Mouse (Mus musculus) ES-E14 (cell line): ENCODE data around the gene Map3k1. TPM values are rescaled to one million over a fixed set of nuclear protein-coding genes. Genes with fewer than 3 reads are reported as not detected.

Experiments
- DNase-seq: peaks from one replicate; pipeline ENCODE4 v3.0.0-alpha.2; 2013; ENCODE audit warnings: low read depth, low spot score
- H3K27ac ChIP-seq: 2 replicates; pipeline ENCODE4 v1.5.1; 2012; ENCODE audit warnings: low read depth, mild to moderate bottlenecking, low read length, moderate library complexity, mixed read lengths; ENCODE audit not compliant: poor library complexity, insufficient read depth, severe bottlenecking
- H3K36me3 ChIP-seq: 2 replicates; pipeline ENCODE4 v1.6.1; 2012; ENCODE audit warnings: mild to moderate bottlenecking, low read length, moderate library complexity, mixed read lengths; ENCODE audit not compliant: control insufficient read depth, poor library complexity, insufficient read depth, severe bottlenecking
- H3K4me1 ChIP-seq, 2 experiments: fragments of 150-350 bp in 1 of 2; sonication (generic) in 1 of 2; 2 replicates each; pipeline ENCODE4 v1.6.1; 2012; ENCODE audit warnings: low read length in 2 of 2, mild to moderate bottlenecking in 1 of 2, mixed read lengths in 1 of 2; ENCODE audit not compliant: control insufficient read depth in 2 of 2, insufficient read depth in 2 of 2, poor library complexity in 1 of 2
- H3K4me3 ChIP-seq, 2 experiments: fragments of 150-350 bp in 1 of 2; sonication (generic) in 1 of 2; 2 replicates each; pipeline ENCODE4 v1.5.1; 2012; ENCODE audit warnings: low read length in 2 of 2, low read depth in 1 of 2, mild to moderate bottlenecking in 1 of 2, mixed read lengths in 1 of 2; ENCODE audit not compliant: insufficient read depth in 1 of 2, poor library complexity in 1 of 2, severe bottlenecking in 1 of 2
- H3K9ac ChIP-seq: 2 replicates; pipeline ENCODE4 v1.6.1; 2012; ENCODE audit warnings: low read depth, mild to moderate bottlenecking, low read length, mixed read lengths; ENCODE audit not compliant: poor library complexity, insufficient read depth, severe bottlenecking
- H3K9me3 ChIP-seq: fragments of 150-350 bp; sonication (generic); 2 replicates; pipeline ENCODE4 v1.6.1; 2012; ENCODE audit warnings: low read depth, mild to moderate bottlenecking, low read length; ENCODE audit not compliant: control insufficient read depth, insufficient read depth
- CHD2 ChIP-seq: IDR thresholded peaks from 2 replicates; pipeline ENCODE4 v1.6.1; 2014; ENCODE audit warnings: mild to moderate bottlenecking, low read depth, low read length, inconsistent platforms
- HCFC1 ChIP-seq: IDR thresholded peaks from 2 replicates; pipeline ENCODE4 v1.6.1; 2012; ENCODE audit warnings: low read length, inconsistent platforms, borderline replicate concordance; ENCODE audit not compliant: insufficient read depth
- MAFK ChIP-seq: IDR thresholded peaks from 2 replicates; pipeline ENCODE4 v1.6.1; 2014; ENCODE audit warnings: mild to moderate bottlenecking, low read depth, low read length, inconsistent platforms; ENCODE audit not compliant: insufficient read depth
- ZC3H11A ChIP-seq: IDR thresholded peaks from 2 replicates; pipeline ENCODE4 v1.6.1; 2012; ENCODE audit warnings: low read depth, mild to moderate bottlenecking, inconsistent platforms, low read length, borderline replicate concordance
- ZNF384 ChIP-seq: IDR thresholded peaks from 2 replicates; pipeline ENCODE4 v1.6.1; 2012; ENCODE audit warnings: low read depth, low read length, inconsistent platforms
- in situ Hi-C, 2 experiments: fragments of 600-800 bp; cut with MboI; formaldehyde crosslinking; loops; one replicate each; pipeline ENCODE4 v1.15.1; 2025; ENCODE audit warnings: low sequenced_read_pairs in 2 of 2, inconsistent platforms in 1 of 2; ENCODE audit not compliant: unreplicated experiment in 2 of 2
- total RNA-seq: library from RNA; depleted of rRNA; stranded (reverse); fragments of 300-350 nt; gene quantifications from 2 replicates; pipeline ENCODE4 v1.2.3, GENCODE M21; 2012

Gene Map3k1
- total RNA-seq, 1 experiment = 17.1 TPM

DNA sequence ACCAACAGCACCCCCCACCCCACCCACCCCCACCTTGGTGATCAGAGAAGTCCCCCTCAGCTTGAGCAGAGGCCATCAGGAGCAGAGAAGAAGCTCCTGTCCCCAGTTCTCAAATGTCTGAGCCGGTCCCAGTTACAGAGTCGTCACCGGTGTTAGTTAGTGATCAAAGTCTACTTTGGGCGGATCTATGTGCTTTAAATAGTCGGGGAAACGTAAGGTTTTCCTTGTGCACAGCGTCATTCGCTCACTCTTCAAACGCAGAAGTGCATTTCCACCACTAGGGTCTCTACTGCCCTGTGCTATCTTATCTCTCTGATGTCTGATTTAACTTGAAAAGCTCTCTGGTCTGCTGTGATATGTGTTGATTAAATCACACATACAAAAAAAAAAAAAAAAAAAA is 38.0 kb downstream of the Map3k1 start:
- Histone ChIP-seq H3K36me3 (peaks cover 23% of the 10 kb centered on the region), H3K4me1 (no peaks in the 10 kb centered on the region), H3K9ac (no peak overlapping the region), H3K27ac (no peak overlapping the region), H3K4me3 (no peak overlapping the region), H3K9me3 (no peaks in the 10 kb centered on the region)
- TF ChIP-seq HCFC1 = no peak
- TF ChIP-seq MAFK = no peak
- no peak for TF ChIP-seq ZC3H11A
- no peak for TF ChIP-seq ZNF384
- no peak for TF ChIP-seq CHD2
- no peak for DNase-seq
- in situ Hi-C loops = no loop called here

GRCm38 (mm10) chr13:111762526-111762925 is 46.3 kb downstream of the Map3k1 start:
- in situ Hi-C loops = no loop called here
- TF ChIP-seq ZC3H11A (no peak), HCFC1 (no peak), ZNF384 (no peak), CHD2 (no peak)
- no peak overlapping the region for H3K9ac ChIP-seq

GRCm38 (mm10) chr13:111756986-111757385 is 51.8 kb downstream of the Map3k1 start:
- H3K36me3 ChIP-seq = peaks cover 62% of the 10 kb centered on the region
- DNase-seq = no peak
- no peak overlapping the region for H3K9ac ChIP-seq
- H3K4me1 ChIP-seq = no peaks in the 10 kb centered on the region
- H3K4me3 ChIP-seq = no peak overlapping the region
- TF ChIP-seq MAFK (no peak), ZC3H11A (no peak), ZNF384 (no peak), HCFC1 (no peak), CHD2 (no peak)
- in situ Hi-C loops = no loop called here
- no peaks in the 10 kb centered on the region for H3K9me3 ChIP-seq
- H3K27ac ChIP-seq = no peak overlapping the region

More at GRCm38 (mm10) chr13:111762526-111762925, 46.3 kb downstream of the Map3k1 start:
- Histone ChIP-seq H3K27ac (no peak overlapping the region), H3K4me1 (no peaks in the 10 kb centered on the region), H3K36me3 (peaks cover 47% of the 10 kb centered on the region), H3K4me3 (no peak overlapping the region), H3K9me3 (no peaks in the 10 kb centered on the region)
- no peak for DNase-seq

GRCm38 (mm10) chr13:111755937-111756336 is 52.9 kb downstream of the Map3k1 start:
- Histone ChIP-seq H3K9ac (no peak overlapping the region), H3K9me3 (no peaks in the 10 kb centered on the region), H3K4me1 (no peaks in the 10 kb centered on the region), H3K4me3 (no peak overlapping the region), H3K27ac (no peak overlapping the region), H3K36me3 (peaks cover 63% of the 10 kb centered on the region)
- DNase-seq = no peak
- TF ChIP-seq MAFK (no peak), CHD2 (no peak), HCFC1 (no peak), ZC3H11A (no peak), ZNF384 (no peak)
- in situ Hi-C loops = no loop called here

- H3K4me3 ChIP-seq = no peak overlapping the region
- H3K4me1 ChIP-seq = no peaks in the 10 kb centered on the region
- no peak overlapping the region for H3K27ac ChIP-seq
- no peak for TF ChIP-seq CHD2
- no peak for TF ChIP-seq ZNF384
- no peak for TF ChIP-seq MAFK
- no peak for TF ChIP-seq ZC3H11A
- no peak for TF ChIP-seq HCFC1
- no peak overlapping the region for H3K9ac ChIP-seq
- in situ Hi-C loops = no loop called here
- no peak for DNase-seq
- no peaks in the 10 kb centered on the region for H3K9me3 ChIP-seq
- H3K36me3 ChIP-seq = peaks cover 58% of the 10 kb centered on the region
Measured at GRCm38 (mm10) chr13:111755377-111755776, 53.4 kb downstream of the Map3k1 start.
